Mouse (Mus musculus) left cerebral cortex, postnatal 25 days (tissue): Measurements from ENCODE around the gene Bola1. TPM values are rescaled to one million over a fixed set of nuclear protein-coding genes. Genes with fewer than 3 reads are reported as not detected.
"Not testable (repeated sequence)": the region's sequence is repeated elsewhere in the genome, so short reads cannot be mapped to it uniquely, and the experiment has no call there.

Experiments
- DNase-seq, 2 experiments: peaks; one replicate each; pipeline ENCODE4 v3.0.0; 2022; ENCODE audit warnings: low spot score in 2 of 2, mixed read lengths in 1 of 2
- intact Hi-C: fragments of 180-260 bp; cut with DNase I; formaldehyde crosslinking; loops from one replicate; pipeline ENCODE4 v1.15.1; 2025
- total RNA-seq, 2 experiments: library from RNA; stranded (reverse); gene quantifications; 2 replicates each; pipeline ENCODE4 v1.2.3; 2021

The Bola1 gene
- total RNA-seq, 2 experiments from 2014 or later, result 15.6 to 16.9 TPM

- intact Hi-C loops, result no loop called here
- DNase-seq, result no peak
Observed at GRCm38 (mm10) chr3:96248141-96249033, 28.9 kb upstream of the Bola1 start.

GRCm38 (mm10) chr3:96247356-96248140 lies 28.0 kb upstream of the Bola1 start:
- intact Hi-C loops, result no loop called here
- DNase-seq, result no peak

- DNase-seq, intact Hi-C loops: not testable (repeated sequence)
Observed at GRCm38 (mm10) chr3:96246427-96246856, 26.9 kb upstream of the Bola1 start, which contains the start of gene Hist2h3c1. TSS of gene Hist2h3c1 (plus strand) at chr3:96246685.

- intact Hi-C loops, result not testable (repeated sequence)
Observed at GRCm38 (mm10) chr3:96246018-96246417, 26.5 kb upstream of the Bola1 start.

GRCm38 (mm10) chr3:96245003-96245886 lies 25.7 kb upstream of the Bola1 start, which contains the start of gene Hist2h2aa1:
TSS of gene Hist2h2aa1 (plus strand) at chr3:96245497.
- intact Hi-C loops, result not testable (repeated sequence)
- peak; percentile 89 to 90 for DNase-seq

More at GRCm38 (mm10) chr3:96246018-96246417, 26.5 kb upstream of the Bola1 start:
- not testable (repeated sequence) for DNase-seq

GRCm38 (mm10) chr3:96243921-96244572 lies 24.5 kb upstream of the Bola1 start:
- intact Hi-C loops, result no loop called here

GRCm38 (mm10) chr3:96240799-96241197 lies 21.3 kb upstream of the Bola1 start:
- intact Hi-C loops, result no loop called here
- DNase-seq, result no peak

More at GRCm38 (mm10) chr3:96243921-96244572, 24.5 kb upstream of the Bola1 start:
- DNase-seq, result no peak

- DNase-seq, result peak; percentile 97 to 98
- intact Hi-C loops, result not testable (repeated sequence)
Observed at GRCm38 (mm10) chr3:96239949-96240798, 20.7 kb upstream of the Bola1 start, which contains the start of gene Hist2h2aa2. TSS of gene Hist2h2aa2 (minus strand) at chr3:96240276.

GRCm38 (mm10) chr3:96238954-96239793 lies 19.7 kb upstream of the Bola1 start, which contains the start of gene Hist2h3c2:
TSS of gene Hist2h3c2 (minus strand) at chr3:96239127.
- peak; percentile 33 to 62 for DNase-seq
- intact Hi-C loops, result not testable (repeated sequence)

- intact Hi-C loops, result no loop called here
- DNase-seq, result no peak
Observed at GRCm38 (mm10) chr3:96237904-96238511, 18.5 kb upstream of the Bola1 start.

GRCm38 (mm10) chr3:96237335-96237903 lies 17.9 kb upstream of the Bola1 start:
- no peak for DNase-seq
- intact Hi-C loops, result no loop called here

- DNase-seq, result no peak
- intact Hi-C loops, result no loop called here
Observed at GRCm38 (mm10) chr3:96236834-96237334, 17.4 kb upstream of the Bola1 start.

- intact Hi-C loops, result no loop called here
- DNase-seq, result no peak
Observed at GRCm38 (mm10) chr3:96235836-96236235, 16.3 kb upstream of the Bola1 start.

GRCm38 (mm10) chr3:96234914-96235313 lies 15.4 kb upstream of the Bola1 start:
- no peak for DNase-seq
- intact Hi-C loops, result no loop called here

GRCm38 (mm10) chr3:96231758-96232120 lies 12.2 kb upstream of the Bola1 start:
- intact Hi-C loops, result no loop called here
- DNase-seq, result no peak
